Mouse (Mus musculus) intestine, embryonic 15.5 days (tissue): ENCODE results near the gene Tmem63a. TPM values are rescaled to one million over a fixed set of nuclear protein-coding genes. Genes with fewer than 3 reads are reported as not detected.

ENCODE experiments used
- ATAC-seq: fragments of 200-750 bp; cut with Nextera tagmentation; 2 replicates; pipeline ENCODE4 v1.8.0; 2017; ENCODE audit warnings: moderate TSS enrichment, moderate library complexity
- H3K27ac ChIP-seq: fragments of 300-500 bp; sonication (generic); 2 replicates; pipeline ENCODE4 v1.5.1; 2015; ENCODE audit warnings: mild to moderate bottlenecking, inconsistent platforms
- H3K27me3 ChIP-seq: fragments of 300-500 bp; sonication (generic); replicated peaks from 2 replicates; pipeline ENCODE4 v1.6.1; 2015; ENCODE audit warnings: inconsistent platforms
- H3K36me3 ChIP-seq: fragments of 300-500 bp; sonication (generic); 2 replicates; pipeline ENCODE4 v1.6.1; 2015; ENCODE audit warnings: inconsistent platforms
- H3K4me1 ChIP-seq: fragments of 300-500 bp; sonication (generic); replicated peaks from 2 replicates; pipeline ENCODE4 v1.6.1; 2015; ENCODE audit warnings: inconsistent platforms
- H3K4me2 ChIP-seq: fragments of 300-500 bp; sonication (generic); replicated peaks from 2 replicates; pipeline ENCODE4 v1.6.1; 2015; ENCODE audit warnings: mild to moderate bottlenecking, inconsistent platforms
- H3K4me3 ChIP-seq: fragments of 300-500 bp; sonication (generic); replicated peaks from 2 replicates; pipeline ENCODE4 v1.5.1; 2015; ENCODE audit warnings: inconsistent platforms
- H3K9ac ChIP-seq: fragments of 300-500 bp; sonication (generic); 2 replicates; pipeline ENCODE4 v1.6.1; 2015; ENCODE audit warnings: inconsistent platforms
- H3K9me3 ChIP-seq: fragments of 300-500 bp; sonication (generic); 2 replicates; pipeline ENCODE4 v1.6.1; 2016; ENCODE audit warnings: inconsistent platforms
- WGBS: fragments of 180-500 bp; shearing (Covaris S2); methylation state at CpG from one replicate; pipeline ENCODE4 v1.1.7; 2015; 5-methylcytosine and 5-hydroxymethylcytosine counted together
- polyA plus RNA-seq: library from polyadenylated mRNA; unstranded; fragments of >200 nt; fragmentation: Nextera tagmentation; extraction: Ambion mirVana; gene quantifications from 2 replicates; pipeline ENCODE4 v1.2.1, GENCODE M21; 2015

Gene Tmem63a
- polyA plus RNA-seq, 1 experiment from 2014 or later, result 15.8 TPM

GRCm38 (mm10) chr1:181003790-181004189 is 61.6 kb downstream of the Tmem63a start:
- no peak overlapping the region for H3K27ac ChIP-seq
- no peaks in the 10 kb centered on the region for H3K36me3 ChIP-seq
- 81% methylated on average over 2 of the region's 2 CpGs for WGBS
- no peak for ATAC-seq
- H3K4me1 ChIP-seq, result peaks cover 3% of the 10 kb centered on the region
- H3K4me3 ChIP-seq, result no peak overlapping the region
- no peak overlapping the region for H3K4me2 ChIP-seq
- H3K9me3 ChIP-seq, result no peaks in the 10 kb centered on the region
- no peak overlapping the region for H3K9ac ChIP-seq
- no peaks in the 10 kb centered on the region for H3K27me3 ChIP-seq

- no peak for ATAC-seq
- H3K27ac ChIP-seq, result no peak overlapping the region
- 51% methylated on average over 8 of the region's 8 CpGs for WGBS
- no peaks in the 10 kb centered on the region for H3K36me3 ChIP-seq
- H3K9me3 ChIP-seq, result no peaks in the 10 kb centered on the region
- H3K4me2 ChIP-seq, result no peak overlapping the region
- no peak overlapping the region for H3K9ac ChIP-seq
- peaks cover 6% of the 10 kb centered on the region for H3K4me1 ChIP-seq
- H3K27me3 ChIP-seq, result no peaks in the 10 kb centered on the region
- H3K4me3 ChIP-seq, result no peak overlapping the region
Measured at GRCm38 (mm10) chr1:181005331-181005730, 63.2 kb downstream of the Tmem63a start.

- no peak overlapping the region for H3K4me3 ChIP-seq
- no peak overlapping the region for H3K4me2 ChIP-seq
- H3K4me1 ChIP-seq, result peaks cover 6% of the 10 kb centered on the region; the same call in 1 of the 2 replicates
- no peak overlapping the region for H3K9ac ChIP-seq
- ATAC-seq, result no peak
- no peak overlapping the region for H3K27ac ChIP-seq
- H3K9me3 ChIP-seq, result no peaks in the 10 kb centered on the region
- no peaks in the 10 kb centered on the region for H3K27me3 ChIP-seq
- no peaks in the 10 kb centered on the region for H3K36me3 ChIP-seq
- 79% methylated on average over 6 of the region's 6 CpGs for WGBS
Measured at GRCm38 (mm10) chr1:181007831-181008230, 65.7 kb downstream of the Tmem63a start.

- Histone ChIP-seq H3K9ac (no peak overlapping the region), H3K36me3 (no peaks in the 10 kb centered on the region), H3K27me3 (no peaks in the 10 kb centered on the region), H3K27ac (no peak overlapping the region), H3K4me2 (no peak overlapping the region), H3K9me3 (no peaks in the 10 kb centered on the region), H3K4me1 (peaks cover 6% of the 10 kb centered on the region; the same call in 1 of the 2 replicates), H3K4me3 (no peak overlapping the region)
- 94% methylated on average over 2 of the region's 2 CpGs for WGBS
- no peak for ATAC-seq
Measured at GRCm38 (mm10) chr1:181008266-181008665, 66.1 kb downstream of the Tmem63a start.

- Histone ChIP-seq H3K9me3 (no peaks in the 10 kb centered on the region), H3K4me1 (peaks cover 6% of the 10 kb centered on the region; the same call in 1 of the 2 replicates), H3K9ac (no peak overlapping the region), H3K4me2 (no peak overlapping the region), H3K27ac (no peak overlapping the region), H3K27me3 (no peaks in the 10 kb centered on the region), H3K36me3 (no peaks in the 10 kb centered on the region), H3K4me3 (no peak overlapping the region)
- no peak for ATAC-seq
- WGBS, result 78% methylated on average over 4 of the region's 4 CpGs
Measured at GRCm38 (mm10) chr1:181009011-181009590, 67.0 kb downstream of the Tmem63a start.

- Histone ChIP-seq H3K4me3 (no peak overlapping the region), H3K4me2 (no peak overlapping the region), H3K4me1 (peaks cover 6% of the 10 kb centered on the region; the same call in 1 of the 2 replicates), H3K36me3 (no peaks in the 10 kb centered on the region), H3K27me3 (no peaks in the 10 kb centered on the region), H3K9me3 (no peaks in the 10 kb centered on the region), H3K9ac (no peak overlapping the region), H3K27ac (no peak overlapping the region)
- WGBS, result 55% methylated on average over 3 of the region's 3 CpGs
- no peak for ATAC-seq
Measured at GRCm38 (mm10) chr1:181009754-181010153, 67.6 kb downstream of the Tmem63a start.

- H3K9me3 ChIP-seq, result no peaks in the 10 kb centered on the region
- H3K4me3 ChIP-seq, result no peak overlapping the region
- 48% methylated on average over 4 of the region's 4 CpGs for WGBS
- H3K27me3 ChIP-seq, result no peaks in the 10 kb centered on the region
- H3K27ac ChIP-seq, result no peak overlapping the region
- no peak overlapping the region for H3K9ac ChIP-seq
- 0 out of 2 replicates have a peak, but pooled peaks have one; percentile 25 for ATAC-seq
- no peak overlapping the region for H3K4me2 ChIP-seq
- peaks cover 6% of the 10 kb centered on the region; the same call in 1 of the 2 replicates for H3K4me1 ChIP-seq
- H3K36me3 ChIP-seq, result no peaks in the 10 kb centered on the region
Measured at GRCm38 (mm10) chr1:181010171-181010932, 68.2 kb downstream of the Tmem63a start.

GRCm38 (mm10) chr1:181011601-181012000 is 69.5 kb downstream of the Tmem63a start:
- no peak overlapping the region for H3K4me3 ChIP-seq
- ATAC-seq, result no peak
- H3K27ac ChIP-seq, result no peak overlapping the region
- H3K4me1 ChIP-seq, result peaks cover 14% of the 10 kb centered on the region
- no peaks in the 10 kb centered on the region for H3K27me3 ChIP-seq
- H3K4me2 ChIP-seq, result no peak overlapping the region
- no peak overlapping the region for H3K9ac ChIP-seq
- WGBS, result 71% methylated on average over 5 of the region's 5 CpGs
- H3K9me3 ChIP-seq, result no peaks in the 10 kb centered on the region
- no peaks in the 10 kb centered on the region for H3K36me3 ChIP-seq

- ATAC-seq, result no peak
- no peak overlapping the region for H3K4me3 ChIP-seq
- whole genome bisulfite sequencing, result 85% methylated on average over 3 of the region's 3 CpGs
Measured at GRCm38 (mm10) chr1:181012416-181012815, 70.3 kb downstream of the Tmem63a start.

GRCm38 (mm10) chr1:181013446-181013845 is 71.3 kb downstream of the Tmem63a start:
- Histone ChIP-seq H3K4me1 (peaks cover 25% of the 10 kb centered on the region), H3K36me3 (no peaks in the 10 kb centered on the region), H3K9ac (no peak overlapping the region), H3K27ac (no peak overlapping the region), H3K4me3 (no peak overlapping the region), H3K9me3 (no peaks in the 10 kb centered on the region), H3K27me3 (no peaks in the 10 kb centered on the region), H3K4me2 (no peak overlapping the region)
- WGBS, result 73% methylated on average over 6 of the region's 6 CpGs
- no peak for ATAC-seq

More at GRCm38 (mm10) chr1:181012416-181012815, 70.3 kb downstream of the Tmem63a start:
- H3K9ac ChIP-seq, result no peak overlapping the region
- H3K36me3 ChIP-seq, result no peaks in the 10 kb centered on the region
- no peak overlapping the region for H3K27ac ChIP-seq
- no peaks in the 10 kb centered on the region for H3K27me3 ChIP-seq
- no peaks in the 10 kb centered on the region for H3K9me3 ChIP-seq
- peaks cover 22% of the 10 kb centered on the region for H3K4me1 ChIP-seq
- no peak overlapping the region for H3K4me2 ChIP-seq

- no peaks in the 10 kb centered on the region for H3K36me3 ChIP-seq
- ATAC-seq, result no peak
Measured at GRCm38 (mm10) chr1:181014731-181015500, 72.8 kb downstream of the Tmem63a start.

GRCm38 (mm10) chr1:181015558-181015957 is 73.4 kb downstream of the Tmem63a start:
- ATAC-seq, result no peak
- no peak overlapping the region for H3K9ac ChIP-seq
- no peaks in the 10 kb centered on the region for H3K27me3 ChIP-seq
- H3K4me3 ChIP-seq, result no peak overlapping the region
- H3K4me1 ChIP-seq, result peaks cover 20% of the 10 kb centered on the region
- H3K9me3 ChIP-seq, result no peaks in the 10 kb centered on the region
- no peak overlapping the region for H3K4me2 ChIP-seq
- H3K27ac ChIP-seq, result 0 out of 2 replicates have a peak overlapping the region, but pooled peaks have one; percentile 3
- H3K36me3 ChIP-seq, result no peaks in the 10 kb centered on the region

More at GRCm38 (mm10) chr1:181014731-181015500, 72.8 kb downstream of the Tmem63a start:
- WGBS, result 74% methylated on average over 6 of the region's 6 CpGs
- no peak overlapping the region for H3K4me3 ChIP-seq
- H3K27me3 ChIP-seq, result no peaks in the 10 kb centered on the region
- no peak overlapping the region for H3K4me2 ChIP-seq
- no peak overlapping the region for H3K9ac ChIP-seq
- H3K4me1 ChIP-seq, result peaks cover 25% of the 10 kb centered on the region
- H3K9me3 ChIP-seq, result no peaks in the 10 kb centered on the region
- no peak overlapping the region for H3K27ac ChIP-seq
